ENCODE assay signal across 8 mouse cellular contexts in the genomic region with DNA sequence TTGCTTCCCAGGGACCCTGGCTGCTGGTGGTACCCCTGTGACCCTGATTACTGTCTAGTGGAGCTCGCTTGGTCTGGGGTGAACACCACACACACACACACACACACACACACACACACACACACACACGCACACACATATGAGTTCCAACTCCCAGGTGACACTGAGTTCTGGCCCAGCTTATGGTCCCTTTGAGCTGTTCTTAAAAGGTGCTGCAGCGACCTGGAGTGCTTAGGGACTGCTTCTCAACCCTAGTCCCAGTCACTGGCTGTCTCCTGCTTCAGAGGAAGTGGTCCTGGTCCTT. TPM values are rescaled to one million over a fixed set of nuclear protein-coding genes. Genes with fewer than 3 reads are reported as not detected.
DNase-seq lines count a peak whose midpoint lies in the region; ATAC-seq and TF ChIP-seq lines count a peak whose summit lies in the region.

No protein-coding gene starts in this region.

- peaks cover 8% of the 10 kb centered on the region for H3K27me3 ChIP-seq in embryonic facial prominence, embryonic 13.5 days
- no peaks in the 10 kb centered on the region for H3K27me3 ChIP-seq in intestine, embryonic 15.5 days (replicated peaks)
- peaks cover 12% of the 10 kb centered on the region for H3K27me3 ChIP-seq in neural tube, embryonic 13.5 days

- peak overlapping the region; percentile 69 for H3K4me3 ChIP-seq in layer of hippocampus, adult 2 months
- H3K4me3 ChIP-seq in embryonic facial prominence, embryonic 13.5 days = peak overlapping the region; percentile 60
- peak overlapping the region; percentile 63 for H3K4me3 ChIP-seq in intestine, embryonic 15.5 days (replicated peaks)
- H3K4me3 ChIP-seq in neural tube, embryonic 13.5 days = peak overlapping the region; percentile 61

- no peaks in the 10 kb centered on the region; the same call in 1 of the 2 replicates for H3K9me3 ChIP-seq in embryonic facial prominence, embryonic 13.5 days
- no peaks in the 10 kb centered on the region for H3K9me3 ChIP-seq in intestine, embryonic 15.5 days
- peaks cover 5% of the 10 kb centered on the region; the same call in 1 of the 2 replicates for H3K9me3 ChIP-seq in neural tube, embryonic 13.5 days

- DNase-seq in layer of hippocampus, adult 2 months (ENCODE audit: low spot score in 2 of 2) = no peak
- no peak for DNase-seq in layer of hippocampus, adult 8-10 months (ENCODE audit: low spot score in 2 of 2)
- no peak for DNase-seq in right cerebral cortex, postnatal 25 days
- DNase-seq in frontal cortex, postnatal 14 days (ENCODE audit: low spot score in 2 of 2) = no peak
- DNase-seq in urinary bladder, postnatal 4 days (ENCODE audit: low spot score in 2 of 2) = no peak

- peak overlapping the region; percentile 86; the same call in 1 of the 2 replicates for H3K27ac ChIP-seq in layer of hippocampus, adult 2 months
- H3K27ac ChIP-seq in embryonic facial prominence, embryonic 13.5 days = no peak overlapping the region
- no peak overlapping the region for H3K27ac ChIP-seq in intestine, embryonic 15.5 days
- H3K27ac ChIP-seq in neural tube, embryonic 13.5 days (replicated peaks) = peak overlapping the region; percentile 34; the same call in 1 of the 2 replicates

- H3K4me2 ChIP-seq in embryonic facial prominence, embryonic 13.5 days = peak overlapping the region; percentile 95
- H3K4me2 ChIP-seq in intestine, embryonic 15.5 days (replicated peaks) = peak overlapping the region; percentile 98
- peak overlapping the region; percentile 97 for H3K4me2 ChIP-seq in neural tube, embryonic 13.5 days

- H3K36me3 ChIP-seq in embryonic facial prominence, embryonic 13.5 days = no peaks in the 10 kb centered on the region
- H3K36me3 ChIP-seq in intestine, embryonic 15.5 days = no peaks in the 10 kb centered on the region
- no peaks in the 10 kb centered on the region for H3K36me3 ChIP-seq in neural tube, embryonic 13.5 days

- WGBS in embryonic facial prominence, embryonic 13.5 days = 17% methylated on average over 3 of the region's 3 CpGs
- 20% methylated on average over 3 of the region's 3 CpGs for WGBS in intestine, embryonic 15.5 days
- WGBS in neural tube, embryonic 13.5 days = 24% methylated on average over 2 of the region's 3 CpGs

- 0 out of 2 replicates have a peak, but pooled peaks cover 4% of the 10 kb centered on the region for H3K4me1 ChIP-seq in embryonic facial prominence, embryonic 13.5 days
- H3K4me1 ChIP-seq in intestine, embryonic 15.5 days (replicated peaks) = peaks cover 5% of the 10 kb centered on the region
- peaks cover 18% of the 10 kb centered on the region for H3K4me1 ChIP-seq in neural tube, embryonic 13.5 days (replicated peaks)

- no peak for TF ChIP-seq CTCF in layer of hippocampus, adult 2 months (conservative IDR thresholded peaks at IDR 0.05)

- H3K9ac ChIP-seq in embryonic facial prominence, embryonic 13.5 days = peak overlapping the region; percentile 69; the same call in 1 of the 2 replicates
- peak overlapping the region; percentile 52 for H3K9ac ChIP-seq in intestine, embryonic 15.5 days
- H3K9ac ChIP-seq in neural tube, embryonic 13.5 days = peak overlapping the region; percentile 68

- ATAC-seq in embryonic facial prominence, embryonic 13.5 days (ENCODE audit: insufficient number of reproducible peaks, insufficient read depth, low FRiP score, low TSS enrichment, low read depth) = peak; percentile 61; the same call in 1 of the 2 replicates
- no peak for ATAC-seq in intestine, embryonic 15.5 days
- ATAC-seq in neural tube, embryonic 13.5 days (ENCODE audit: low read depth) = 0 out of 2 replicates have a peak, but pooled peaks have one; percentile 9

RNA-seq across cellular contexts. Expression of gene Inpp4b, which starts 0.6 kb away (rescaled TPM):
- total RNA-seq in layer of hippocampus, adult 2 months (2021) = 10 to 100 TPM; 11.7 to 11.8 TPM
- total RNA-seq in layer of hippocampus, adult 8-10 months (2022) = 10 to 100 TPM; 10.6 to 13.5 (median 11.5) TPM
- polyA plus RNA-seq in embryonic facial prominence, embryonic 13.5 days (2015; fragmentation: Nextera tagmentation; extraction: Ambion mirVana) = 13.3 and 14.1 TPM in 2 replicates
- 6.0 and 7.6 TPM in 2 replicates for polyA plus RNA-seq in intestine, embryonic 15.5 days (2015; fragmentation: Nextera tagmentation; extraction: Ambion mirVana)
- polyA plus RNA-seq in neural tube, embryonic 13.5 days (2015; fragmentation: Nextera tagmentation; extraction: Ambion mirVana) = 6.3 and 8.2 TPM in 2 replicates

Comparison
In these comparisons a context has a peak if more than half of its experiments do, and no peak if none do; other contexts are left out.
1. H3K27ac ChIP-seq: peak in layer of hippocampus, adult 2 months (single experiment) and neural tube, embryonic 13.5 days (single experiment); none in embryonic facial prominence, embryonic 13.5 days (single experiment) and intestine, embryonic 15.5 days (single experiment).
2. Peak in every context shown above with its lines, with median percentiles within 50 percentile points of each other: H3K4me3 ChIP-seq, H3K4me2 ChIP-seq and H3K9ac ChIP-seq.